Mouse (Mus musculus) lung, postnatal 0 days (tissue): ENCODE results near the gene Rab7b. TPM values are rescaled to one million over a fixed set of nuclear protein-coding genes. Genes with fewer than 3 reads are reported as not detected.

Experiments used
- ATAC-seq: fragments of 200-750 bp; cut with Nextera tagmentation; 2 replicates; pipeline ENCODE4 v1.8.0; 2017; ENCODE audit warnings: moderate library complexity
- DNase-seq: peaks from one replicate; pipeline ENCODE4 v3.0.0-alpha.2; 2016; ENCODE audit warnings: low spot score
- H3K27ac ChIP-seq: fragments of 300-500 bp; sonication (generic); 2 replicates; pipeline ENCODE4 v1.5.1; 2014; ENCODE audit warnings: antibody characterized with exemption, mild to moderate bottlenecking, low read length, mixed read lengths
- H3K27me3 ChIP-seq: fragments of 300-500 bp; sonication (generic); replicated peaks from 2 replicates; pipeline ENCODE4 v1.6.1; 2014; ENCODE audit warnings: low read length, mixed read lengths; ENCODE audit not compliant: insufficient read depth
- H3K36me3 ChIP-seq: fragments of 300-500 bp; sonication (generic); 2 replicates; pipeline ENCODE4 v1.6.1; 2014; ENCODE audit warnings: low read length, mixed read lengths; ENCODE audit not compliant: insufficient read depth
- H3K4me1 ChIP-seq: fragments of 300-500 bp; sonication (generic); 2 replicates; pipeline ENCODE4 v1.6.1; 2014; ENCODE audit warnings: antibody characterized with exemption, low read depth, low read length, mixed read lengths; ENCODE audit not compliant: insufficient read depth
- H3K4me2 ChIP-seq: fragments of 300-500 bp; sonication (generic); replicated peaks from 2 replicates; pipeline ENCODE4 v1.6.1; 2014; ENCODE audit warnings: low read depth, mild to moderate bottlenecking, low read length, moderate library complexity, mixed read lengths
- H3K4me3 ChIP-seq: fragments of 300-500 bp; sonication (generic); 2 replicates; pipeline ENCODE4 v1.5.1; 2014; ENCODE audit warnings: low read depth, low read length
- H3K9ac ChIP-seq: fragments of 300-500 bp; sonication (generic); replicated peaks from 2 replicates; pipeline ENCODE4 v1.6.1; 2014; ENCODE audit warnings: low read depth, mild to moderate bottlenecking
- H3K9me3 ChIP-seq: fragments of 300-500 bp; sonication (generic); 2 replicates; pipeline ENCODE4 v1.6.1; 2016; ENCODE audit warnings: low read length, mixed read lengths
- CTCF ChIP-seq: IDR thresholded peaks from 2 replicates; pipeline ENCODE4 v1.5.1; 2016; ENCODE audit warnings: antibody characterized with exemption, mild to moderate bottlenecking
- EP300 ChIP-seq: IDR thresholded peaks from 2 replicates; pipeline ENCODE4 v1.6.1; 2016; ENCODE audit warnings: antibody characterized with exemption, mild to moderate bottlenecking, control low read depth
- WGBS: fragments of 180-500 bp; shearing (Covaris S2); extraction: QIAGEN DNeasy Blood & Tissue Kit; methylation state at CpG from one replicate; pipeline ENCODE4 v1.1.7; 2014; 5-methylcytosine and 5-hydroxymethylcytosine counted together
- polyA plus RNA-seq: library from polyadenylated mRNA; unstranded; fragments of >200 nt; fragmentation: Nextera tagmentation; extraction: Ambion mirVana; gene quantifications from 2 replicates; pipeline ENCODE4 v1.2.1, GENCODE M21; 2015

The Rab7b gene
- polyA plus RNA-seq, 1 experiment from 2014 or later, result 4.0 TPM

DNA sequence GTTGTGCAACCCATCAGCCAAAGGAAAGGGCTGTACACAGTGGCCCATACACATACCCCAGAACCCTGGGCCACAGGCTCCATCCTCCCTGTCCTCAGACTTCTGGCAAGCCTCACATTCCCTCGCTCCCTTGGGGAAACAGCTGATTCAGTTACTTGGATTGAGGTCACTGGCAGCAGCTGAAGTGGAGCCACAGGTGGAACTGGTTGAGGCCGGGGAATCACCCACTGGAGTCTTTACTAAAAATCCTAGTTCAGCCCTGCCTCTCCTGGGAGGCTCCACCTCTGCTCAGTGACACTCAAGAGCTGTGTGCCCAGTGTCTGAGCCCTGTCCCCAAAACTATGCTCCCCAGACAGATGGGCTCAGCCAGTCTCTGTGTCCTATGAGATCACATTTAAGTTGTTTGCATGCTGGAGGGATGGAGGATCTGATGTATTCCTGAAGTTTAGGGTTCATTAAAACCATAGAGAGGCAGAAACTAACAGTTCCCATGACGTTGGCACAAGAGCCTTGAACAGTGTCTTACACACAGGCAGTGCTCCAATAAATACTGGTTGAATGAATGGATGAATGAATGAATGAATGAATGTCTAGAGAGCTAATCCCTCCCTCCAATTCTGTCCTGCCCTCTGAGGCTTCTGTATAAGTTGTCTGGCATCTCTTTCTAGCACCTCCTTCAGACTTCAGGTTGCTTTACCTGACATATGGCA is 62.8 kb downstream of the Rab7b start:
- no peak overlapping the region for H3K4me2 ChIP-seq
- peak; percentile 47 for ATAC-seq
- no peaks in the 10 kb centered on the region for H3K36me3 ChIP-seq
- 0 out of 2 replicates have a peak overlapping the region, but pooled peaks have one; percentile 9 for H3K27ac ChIP-seq
- H3K9me3 ChIP-seq, result no peaks in the 10 kb centered on the region
- TF ChIP-seq CTCF (no peak), EP300 (no peak)
- H3K27me3 ChIP-seq, result no peaks in the 10 kb centered on the region
- DNase-seq, result peak; percentile 80
- no peak overlapping the region for H3K4me3 ChIP-seq
- no peak overlapping the region for H3K9ac ChIP-seq
- WGBS, result 55% methylated on average over 3 of the region's 3 CpGs
- H3K4me1 ChIP-seq, result peaks cover 5% of the 10 kb centered on the region; the same call in 1 of the 2 replicates

DNA sequence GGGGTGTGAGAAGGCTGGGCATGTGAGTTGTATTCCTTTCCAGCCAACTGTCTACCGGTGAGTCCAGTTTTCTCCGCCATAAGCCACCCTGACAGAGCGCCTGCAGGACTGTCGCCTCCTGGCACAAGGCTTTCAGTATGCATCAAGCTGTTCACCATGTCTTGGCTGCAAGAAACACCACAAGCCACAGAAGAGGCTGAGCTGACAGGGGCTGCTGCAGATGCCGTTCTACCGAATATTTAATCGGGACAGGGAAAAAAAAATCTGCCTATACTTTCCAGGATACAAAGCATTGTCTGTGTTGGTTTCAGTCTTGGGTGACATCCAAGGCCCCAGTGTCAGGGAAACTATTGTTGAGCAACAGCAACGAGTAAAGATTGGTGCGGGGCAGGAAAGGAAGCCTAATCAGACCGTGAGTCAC is 63.4 kb downstream of the Rab7b start:
- peak; percentile 61 for DNase-seq
- WGBS, result 34% methylated on average over 10 of the region's 10 CpGs
- 0 out of 2 replicates have a peak overlapping the region, but pooled peaks have one; percentile 9 for H3K27ac ChIP-seq
- H3K27me3 ChIP-seq, result no peaks in the 10 kb centered on the region
- no peaks in the 10 kb centered on the region for H3K36me3 ChIP-seq
- H3K9ac ChIP-seq, result no peak overlapping the region
- no peak overlapping the region for H3K4me2 ChIP-seq
- TF ChIP-seq EP300, result no peak
- no peak for TF ChIP-seq CTCF
- H3K4me1 ChIP-seq, result peaks cover 5% of the 10 kb centered on the region; the same call in 1 of the 2 replicates
- H3K9me3 ChIP-seq, result no peaks in the 10 kb centered on the region
- no peak overlapping the region for H3K4me3 ChIP-seq
- no peak for ATAC-seq

DNA sequence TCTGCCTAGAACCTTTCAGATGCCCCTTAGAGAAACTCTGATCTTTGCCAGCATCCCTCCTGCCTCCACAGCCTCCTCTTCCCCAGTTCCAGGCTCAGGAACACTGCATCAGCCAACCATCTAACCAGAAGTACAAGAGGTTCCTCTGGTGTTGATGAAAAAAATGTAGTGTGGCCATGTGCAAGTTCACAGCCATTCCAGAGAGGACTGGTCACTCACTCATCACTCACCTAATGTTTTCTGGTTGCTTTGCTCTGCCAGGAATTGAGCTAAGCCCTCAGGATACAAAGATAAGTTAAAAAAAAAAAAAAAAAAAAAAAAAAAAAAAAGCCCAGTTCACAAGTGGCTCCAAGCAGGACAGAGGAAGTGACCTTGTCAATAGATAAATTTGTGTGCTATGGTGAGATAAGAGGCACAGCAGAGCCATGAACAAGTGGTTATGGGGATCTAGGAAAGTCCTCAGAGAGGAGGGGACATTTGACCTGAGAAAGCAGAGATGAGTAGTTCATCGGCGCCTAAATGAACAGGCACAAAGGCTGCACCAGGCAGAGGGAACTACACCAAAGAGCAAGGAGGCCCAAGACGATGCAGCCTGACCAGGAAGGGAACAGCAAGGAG is 65.8 kb downstream of the Rab7b start:
- Histone ChIP-seq H3K27me3 (no peaks in the 10 kb centered on the region), H3K4me2 (no peak overlapping the region), H3K9ac (no peak overlapping the region), H3K4me1 (peaks cover 5% of the 10 kb centered on the region; the same call in 1 of the 2 replicates), H3K4me3 (no peak overlapping the region), H3K27ac (0 out of 2 replicates have a peak overlapping the region, but pooled peaks have one; percentile 12), H3K9me3 (no peaks in the 10 kb centered on the region), H3K36me3 (no peaks in the 10 kb centered on the region)
- ATAC-seq, result no peak
- DNase-seq, result no peak
- WGBS, result 36% methylated on average over 3 of the region's 3 CpGs
- TF ChIP-seq EP300, result no peak
- TF ChIP-seq CTCF, result no peak

DNA sequence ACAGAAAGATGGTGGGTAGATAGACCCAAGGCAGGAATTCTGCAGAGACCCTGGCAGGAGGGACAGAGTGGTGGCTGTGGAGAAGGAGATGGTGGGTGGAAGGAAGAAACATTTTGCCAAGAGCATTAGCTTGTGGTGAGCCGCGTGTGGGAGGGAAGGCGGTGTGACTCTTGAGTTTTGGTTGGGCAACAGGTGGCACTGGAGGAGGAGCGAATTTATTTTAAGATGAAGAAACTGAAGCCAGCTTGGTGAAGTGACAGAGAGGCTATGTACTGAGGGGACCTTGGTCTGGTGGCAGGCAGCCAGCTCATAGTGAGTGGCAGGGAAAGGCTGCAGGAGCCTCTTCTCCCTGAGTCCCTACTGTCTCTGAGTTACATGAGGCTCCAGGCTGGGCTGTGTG is 66.4 kb downstream of the Rab7b start:
- H3K27me3 ChIP-seq, result no peaks in the 10 kb centered on the region
- no peak overlapping the region for H3K9ac ChIP-seq
- peaks cover 6% of the 10 kb centered on the region; the same call in 1 of the 2 replicates for H3K4me1 ChIP-seq
- H3K36me3 ChIP-seq, result no peaks in the 10 kb centered on the region
- DNase-seq, result peak; percentile 62
- H3K9me3 ChIP-seq, result no peaks in the 10 kb centered on the region
- peak; percentile 23 for ATAC-seq
- TF ChIP-seq CTCF (no peak), EP300 (no peak)
- H3K4me3 ChIP-seq, result no peak overlapping the region
- 53% methylated on average over 4 of the region's 4 CpGs for WGBS
- H3K27ac ChIP-seq, result 0 out of 2 replicates have a peak overlapping the region, but pooled peaks have one; percentile 12
- no peak overlapping the region for H3K4me2 ChIP-seq

DNA sequence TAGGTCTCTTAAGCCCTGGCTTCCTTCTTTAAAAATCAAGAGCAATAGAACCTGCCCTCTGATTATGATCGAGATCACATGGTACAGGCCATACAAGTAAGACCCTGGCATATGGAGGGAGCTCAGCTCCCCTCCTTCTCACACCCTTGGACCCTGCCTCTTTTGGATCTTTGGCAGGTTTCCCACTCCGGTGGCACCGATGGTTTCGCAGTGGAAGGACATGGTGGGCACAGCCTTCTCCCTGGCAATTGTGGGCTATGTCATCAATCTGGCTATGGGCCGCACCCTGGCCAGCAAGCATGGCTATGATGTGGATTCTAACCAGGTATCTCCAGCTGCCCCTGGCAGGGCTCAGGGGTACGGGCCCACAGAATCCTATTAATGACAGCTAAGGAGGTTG is 68.7 kb downstream of the Rab7b start:
- no peaks in the 10 kb centered on the region for H3K27me3 ChIP-seq
- no peak for TF ChIP-seq EP300
- TF ChIP-seq CTCF, result no peak
- H3K27ac ChIP-seq, result no peak overlapping the region
- H3K36me3 ChIP-seq, result no peaks in the 10 kb centered on the region
- WGBS, result 90% methylated on average over 6 of the region's 6 CpGs
- H3K9me3 ChIP-seq, result no peaks in the 10 kb centered on the region
- no peak overlapping the region for H3K4me3 ChIP-seq
- DNase-seq (no peak), ATAC-seq (no peak)
- no peak overlapping the region for H3K9ac ChIP-seq
- H3K4me1 ChIP-seq, result peaks cover 10% of the 10 kb centered on the region; the same call in 1 of the 2 replicates
- no peak overlapping the region for H3K4me2 ChIP-seq

DNA sequence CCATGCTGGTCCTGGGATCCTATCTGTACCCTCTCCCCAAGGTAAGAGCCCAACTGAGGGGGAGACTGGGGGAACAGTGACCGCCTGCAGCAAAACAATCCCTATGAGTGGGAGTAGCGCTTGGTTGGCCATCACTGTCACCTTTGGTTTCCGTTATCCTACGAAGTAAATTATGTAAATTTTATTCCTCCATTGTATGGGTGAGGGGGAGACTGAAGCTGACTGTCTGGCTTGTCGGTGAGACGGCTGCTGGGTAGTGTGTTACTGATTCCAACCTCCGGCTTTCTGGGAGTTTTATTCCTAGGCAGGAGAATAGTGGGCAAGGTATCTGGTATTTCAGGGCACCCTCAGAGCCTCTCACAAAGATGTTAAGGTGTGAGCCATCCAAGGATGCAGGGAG is 70.3 kb downstream of the Rab7b start:
- Histone ChIP-seq H3K27ac (no peak overlapping the region), H3K36me3 (no peaks in the 10 kb centered on the region), H3K4me3 (no peak overlapping the region), H3K4me2 (no peak overlapping the region), H3K4me1 (peaks cover 10% of the 10 kb centered on the region; the same call in 1 of the 2 replicates), H3K9ac (no peak overlapping the region), H3K27me3 (no peaks in the 10 kb centered on the region), H3K9me3 (no peaks in the 10 kb centered on the region)
- TF ChIP-seq EP300 (no peak), CTCF (no peak)
- DNase-seq (no peak), ATAC-seq (no peak)
- WGBS, result 86% methylated on average over 7 of the region's 7 CpGs
